Mouse (Mus musculus) CD4-positive, CD25-positive, alpha-beta regulatory T cell (primary cell): ENCODE data around the gene Slc1a3. TPM values are rescaled to one million over a fixed set of nuclear protein-coding genes. Genes with fewer than 3 reads are reported as not detected.

Experiments
- polyA plus RNA-seq: library from polyadenylated mRNA; unstranded; fragments of 100-300 nt; shearing (Covaris generic); gene quantifications from one replicate; pipeline ENCODE4 v1.2.1, GENCODE M21; 2017

Slc1a3 gene
- 0.36 TPM for polyA plus RNA-seq

GRCm38 (mm10) chr15:8710146-8711006 lies at the start of gene Slc1a3:
Gene Slc1a3, minus strand, starts transcription at chr15:8710764.

Other genes with a start within 250 kb of the Slc1a3 start
- not detected for gene Gm2310, start 190.8 kb downstream of the Slc1a3 start, polyA plus RNA-seq